Mouse (Mus musculus) limb, embryonic 10.5 days (tissue): Measurements from ENCODE around the gene Gm49333. TPM values are rescaled to one million over a fixed set of nuclear protein-coding genes. Genes with fewer than 3 reads are reported as not detected.
A peak's percentile ranks its signal among the peaks of the same experiment; 100 is the strongest.
"Not testable (repeated sequence)": the region's sequence is repeated elsewhere in the genome, so short reads cannot be mapped to it uniquely, and the experiment has no call there.

Experiments
- DNase-seq: peaks from one replicate; pipeline ENCODE4 v3.0.0-alpha.2; 2017; ENCODE audit warnings: low spot score
- H3K27ac ChIP-seq: fragments of 300-500 bp; sonication (generic); 2 replicates; pipeline ENCODE4 v1.5.1; 2016; ENCODE audit warnings: mild to moderate bottlenecking
- H3K27me3 ChIP-seq: fragments of 300-500 bp; sonication (generic); 2 replicates; pipeline ENCODE4 v1.6.1; 2016; ENCODE audit warnings: low read depth, mild to moderate bottlenecking; ENCODE audit not compliant: poor library complexity, severe bottlenecking
- H3K36me3 ChIP-seq: fragments of 300-500 bp; sonication (generic); 2 replicates; pipeline ENCODE4 v1.6.1; 2016; ENCODE audit warnings: mild to moderate bottlenecking, moderate library complexity
- H3K4me1 ChIP-seq: fragments of 300-500 bp; sonication (generic); 2 replicates; pipeline ENCODE4 v1.6.1; 2016
- H3K4me3 ChIP-seq: fragments of 300-500 bp; sonication (generic); 2 replicates; pipeline ENCODE4 v1.5.1; 2016; ENCODE audit warnings: mild to moderate bottlenecking, moderate library complexity
- H3K9me3 ChIP-seq: fragments of 300-500 bp; sonication (generic); replicated peaks from 2 replicates; pipeline ENCODE4 v1.6.1; 2016; ENCODE audit warnings: mild to moderate bottlenecking
- WGBS: fragments of 180-500 bp; shearing (Covaris S2); methylation state at CpG from one replicate; pipeline ENCODE4 v1.1.7; 2016; 5-methylcytosine and 5-hydroxymethylcytosine counted together
- polyA plus RNA-seq: library from polyadenylated mRNA; unstranded; fragments of >200 nt; fragmentation: Nextera tagmentation; extraction: Ambion mirVana; gene quantifications from 2 replicates; pipeline ENCODE4 v1.2.1, GENCODE M21; 2016

Gm49333 gene
- polyA plus RNA-seq, 1 experiment from 2014 or later: not detected

- H3K27ac ChIP-seq: no peak overlapping the region
- no peaks in the 10 kb centered on the region for H3K4me1 ChIP-seq
- H3K27me3 ChIP-seq: no peaks in the 10 kb centered on the region
- no peak overlapping the region for H3K4me3 ChIP-seq
- peak; percentile 76 for DNase-seq
- no peaks in the 10 kb centered on the region for H3K36me3 ChIP-seq
- H3K9me3 ChIP-seq: no peaks in the 10 kb centered on the region
- 3% methylated on average over 8 of the region's 8 CpGs for WGBS
Observed at GRCm38 (mm10) chr16:20642161-20642560, 30.8 kb downstream of the Gm49333 start.

- no peaks in the 10 kb centered on the region for H3K36me3 ChIP-seq
- H3K9me3 ChIP-seq: no peaks in the 10 kb centered on the region
- 87% methylated on average over 7 of the region's 7 CpGs for WGBS
- no peak for DNase-seq
- H3K4me3 ChIP-seq: no peak overlapping the region
- H3K27me3 ChIP-seq: no peaks in the 10 kb centered on the region
- no peak overlapping the region for H3K27ac ChIP-seq
- no peaks in the 10 kb centered on the region for H3K4me1 ChIP-seq
Observed at GRCm38 (mm10) chr16:20643911-20644310, 32.5 kb downstream of the Gm49333 start.

- Histone ChIP-seq H3K9me3 (no peaks in the 10 kb centered on the region), H3K4me1 (peaks cover 16% of the 10 kb centered on the region), H3K4me3 (peak within 1 kb of the TSS; percentile 78), H3K27me3 (no peaks in the 10 kb centered on the region), H3K36me3 (peaks cover 33% of the 10 kb centered on the region), H3K27ac (peak within 1 kb of the TSS; percentile 84)
- WGBS: 2% methylated on average over 46 of the region's 46 CpGs
- DNase-seq: peak; percentile 99
Observed at GRCm38 (mm10) chr16:20651076-20651946, 39.9 kb downstream of the Gm49333 start, which contains the start of gene Psmd2. TSS of gene Psmd2 (plus strand) at chr16:20651652.

DNA sequence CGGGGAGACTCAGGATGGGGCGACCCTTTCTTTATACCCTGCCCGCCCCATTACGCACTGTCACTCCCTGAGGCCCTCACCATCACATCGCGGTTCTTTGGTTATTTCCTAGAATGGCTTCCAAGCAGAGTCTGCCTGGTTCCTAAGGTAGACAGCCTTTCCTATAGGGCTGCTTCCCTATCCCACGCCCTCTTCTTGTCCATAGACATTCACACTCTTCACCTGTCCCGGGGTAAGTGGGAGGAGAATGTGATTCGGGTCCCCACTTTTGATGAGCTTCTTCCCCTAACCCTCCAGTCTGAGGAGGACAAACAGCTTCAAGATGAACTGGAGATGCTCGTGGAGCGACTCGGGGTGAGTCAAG, 40.5 kb downstream of the Gm49333 start:
- 12% methylated on average over 12 of the region's 12 CpGs for WGBS

DNA sequence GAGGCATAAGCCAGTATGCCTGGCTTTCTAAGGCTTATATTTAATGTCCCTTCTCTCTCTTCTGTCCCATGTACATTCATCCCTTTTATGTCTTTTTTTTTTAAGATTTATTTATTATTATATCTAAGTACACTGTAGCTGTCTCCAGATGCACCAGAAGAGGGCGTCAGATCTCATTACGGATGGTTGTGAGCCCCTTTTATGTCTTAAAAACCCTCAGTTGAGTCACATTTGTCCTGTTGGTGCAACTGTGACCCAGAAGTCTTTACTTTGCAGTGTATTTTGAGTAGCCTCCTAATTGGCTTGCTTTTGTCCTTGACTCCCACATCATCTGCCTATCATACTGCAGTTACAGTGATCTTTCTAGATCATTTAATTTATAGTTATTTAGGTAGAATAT, 41.9 kb downstream of the Gm49333 start:
- WGBS: 62% methylated on average over 2 of the region's 2 CpGs
- H3K36me3 ChIP-seq: peaks cover 54% of the 10 kb centered on the region
- H3K9me3 ChIP-seq: no peaks in the 10 kb centered on the region
- no peaks in the 10 kb centered on the region for H3K27me3 ChIP-seq
- peak overlapping the region; percentile 78; the same call in 1 of the 2 replicates for H3K4me3 ChIP-seq
- H3K4me1 ChIP-seq: peaks cover 16% of the 10 kb centered on the region
- no peak overlapping the region for H3K27ac ChIP-seq
- DNase-seq: no peak

More for the DNA sequence above, 40.5 kb downstream of the Gm49333 start:
- Histone ChIP-seq H3K27ac (peak overlapping the region; percentile 84), H3K4me3 (peak overlapping the region; percentile 78), H3K4me1 (peaks cover 16% of the 10 kb centered on the region), H3K36me3 (peaks cover 40% of the 10 kb centered on the region), H3K27me3 (no peaks in the 10 kb centered on the region), H3K9me3 (no peaks in the 10 kb centered on the region)
- no peak for DNase-seq

DNA sequence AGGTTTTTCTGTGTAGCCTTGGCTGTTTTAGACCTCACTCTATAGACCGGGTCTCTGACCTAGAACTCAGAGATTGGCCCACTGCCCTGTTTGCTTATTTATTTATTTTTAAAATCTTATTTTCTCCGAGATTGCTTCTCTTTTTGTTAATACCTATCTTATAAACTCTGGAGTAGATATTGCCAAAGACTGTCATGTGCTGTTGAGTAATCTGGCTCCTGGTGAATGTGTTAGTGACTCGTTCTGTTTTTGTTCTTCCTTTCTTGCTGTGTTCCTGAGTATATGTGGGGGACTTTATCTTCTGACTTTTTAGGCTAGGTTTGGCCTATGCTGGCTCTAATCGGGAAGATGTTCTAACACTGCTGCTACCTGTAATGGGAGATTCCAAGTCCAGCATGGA, 46.3 kb downstream of the Gm49333 start:
- no peak for DNase-seq
- H3K36me3 ChIP-seq: peaks cover 97% of the 10 kb centered on the region
- H3K9me3 ChIP-seq: no peaks in the 10 kb centered on the region
- H3K27me3 ChIP-seq: no peaks in the 10 kb centered on the region
- H3K4me3 ChIP-seq: no peak overlapping the region
- 94% methylated on average over 4 of the region's 4 CpGs for WGBS
- H3K4me1 ChIP-seq: peaks cover 5% of the 10 kb centered on the region
- no peak overlapping the region for H3K27ac ChIP-seq

DNA sequence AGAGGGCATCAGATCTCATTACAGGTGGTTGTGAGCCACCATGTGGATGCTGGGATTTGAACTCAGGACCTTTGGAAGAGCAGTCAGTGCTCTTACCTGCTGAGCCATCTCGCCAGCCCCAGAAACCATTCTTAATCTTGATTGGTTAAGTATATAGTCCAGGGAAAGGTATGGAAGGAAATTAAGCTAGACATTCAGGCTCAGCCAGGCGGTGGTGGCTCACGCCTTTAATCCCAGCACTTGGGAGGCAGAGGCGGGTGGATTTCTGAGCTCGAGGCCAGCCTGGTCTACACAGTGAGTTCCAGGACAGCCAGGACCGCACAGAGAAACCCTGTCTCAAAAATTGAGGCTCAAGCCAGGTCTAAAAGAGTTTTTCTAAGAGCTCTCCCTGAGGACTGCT, 56.6 kb downstream of the Gm49333 start, which contains the start of gene Eif4g1:
Gene Eif4g1, plus strand, starts transcription at position 301 of the 400 bp plus-strand sequence.
- peaks cover 29% of the 10 kb centered on the region for H3K36me3 ChIP-seq
- not testable (repeated sequence) for DNase-seq, H3K27me3 ChIP-seq, H3K27ac ChIP-seq, H3K4me3 ChIP-seq, H3K9me3 ChIP-seq, H3K4me1 ChIP-seq
- WGBS: 92% methylated on average over 5 of the region's 6 CpGs

- Histone ChIP-seq H3K27me3 (no peaks in the 10 kb centered on the region), H3K27ac (no peak overlapping the region), H3K4me1 (peaks cover 24% of the 10 kb centered on the region), H3K36me3 (peaks cover 22% of the 10 kb centered on the region), H3K4me3 (no peak overlapping the region), H3K9me3 (no peaks in the 10 kb centered on the region)
- 94% methylated on average over 3 of the region's 3 CpGs for WGBS
- DNase-seq: no peak
Observed at GRCm38 (mm10) chr16:20670291-20670690, 58.9 kb downstream of the Gm49333 start.

DNA sequence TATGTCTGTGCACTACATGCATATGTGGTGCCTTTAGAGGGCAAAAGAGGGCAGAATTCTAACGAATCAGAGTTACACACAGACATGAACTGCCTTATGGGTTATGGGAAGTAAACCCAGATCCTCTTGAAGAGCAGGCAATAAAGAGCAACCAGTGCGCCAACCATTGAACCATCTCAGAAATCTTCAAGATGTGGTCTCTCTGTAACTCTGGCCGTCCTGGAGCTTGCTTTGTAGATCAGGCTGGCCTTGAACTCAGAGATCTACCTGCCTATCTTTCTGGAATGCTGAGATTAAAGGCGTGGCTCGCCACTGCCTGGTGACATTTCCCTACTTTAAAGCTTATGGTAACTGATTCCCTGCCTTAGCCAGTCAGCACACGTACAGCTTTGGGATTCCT, 60.5 kb downstream of the Gm49333 start:
- Histone ChIP-seq H3K27ac (peak overlapping the region; percentile 98), H3K4me1 (peaks cover 24% of the 10 kb centered on the region), H3K27me3 (no peaks in the 10 kb centered on the region), H3K9me3 (no peaks in the 10 kb centered on the region), H3K36me3 (peaks cover 32% of the 10 kb centered on the region), H3K4me3 (peak overlapping the region; percentile 99)
- 28% methylated on average over 6 of the region's 6 CpGs for WGBS
- no peak for DNase-seq

DNA sequence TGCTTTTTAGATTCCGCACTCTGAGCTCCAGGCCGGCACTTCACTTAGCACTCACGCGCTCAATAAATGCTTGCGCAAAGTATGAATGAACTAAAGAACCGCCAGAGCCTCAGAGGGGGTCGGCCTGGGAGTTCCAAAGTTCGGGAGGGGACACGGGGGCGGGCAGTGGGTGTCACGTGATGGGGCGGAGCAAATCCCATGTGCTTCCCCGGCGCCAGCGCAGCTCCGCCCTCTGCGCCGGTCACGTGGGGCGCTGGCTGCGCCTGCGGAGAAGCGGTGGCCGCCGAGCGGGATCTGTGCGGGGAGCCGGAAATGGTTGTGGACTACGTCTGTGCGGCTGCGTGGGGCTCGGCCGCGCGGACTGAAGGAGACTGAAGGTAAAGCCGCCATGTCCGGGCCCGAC, 61.1 kb downstream of the Gm49333 start:
- Histone ChIP-seq H3K9me3 (no peaks in the 10 kb centered on the region), H3K27ac (peak overlapping the region; percentile 98), H3K4me1 (peaks cover 24% of the 10 kb centered on the region), H3K4me3 (peak overlapping the region; percentile 99), H3K36me3 (peaks cover 38% of the 10 kb centered on the region), H3K27me3 (no peaks in the 10 kb centered on the region)
- peak; percentile 97 for DNase-seq
- 1% methylated on average over 36 of the region's 38 CpGs for WGBS

DNA sequence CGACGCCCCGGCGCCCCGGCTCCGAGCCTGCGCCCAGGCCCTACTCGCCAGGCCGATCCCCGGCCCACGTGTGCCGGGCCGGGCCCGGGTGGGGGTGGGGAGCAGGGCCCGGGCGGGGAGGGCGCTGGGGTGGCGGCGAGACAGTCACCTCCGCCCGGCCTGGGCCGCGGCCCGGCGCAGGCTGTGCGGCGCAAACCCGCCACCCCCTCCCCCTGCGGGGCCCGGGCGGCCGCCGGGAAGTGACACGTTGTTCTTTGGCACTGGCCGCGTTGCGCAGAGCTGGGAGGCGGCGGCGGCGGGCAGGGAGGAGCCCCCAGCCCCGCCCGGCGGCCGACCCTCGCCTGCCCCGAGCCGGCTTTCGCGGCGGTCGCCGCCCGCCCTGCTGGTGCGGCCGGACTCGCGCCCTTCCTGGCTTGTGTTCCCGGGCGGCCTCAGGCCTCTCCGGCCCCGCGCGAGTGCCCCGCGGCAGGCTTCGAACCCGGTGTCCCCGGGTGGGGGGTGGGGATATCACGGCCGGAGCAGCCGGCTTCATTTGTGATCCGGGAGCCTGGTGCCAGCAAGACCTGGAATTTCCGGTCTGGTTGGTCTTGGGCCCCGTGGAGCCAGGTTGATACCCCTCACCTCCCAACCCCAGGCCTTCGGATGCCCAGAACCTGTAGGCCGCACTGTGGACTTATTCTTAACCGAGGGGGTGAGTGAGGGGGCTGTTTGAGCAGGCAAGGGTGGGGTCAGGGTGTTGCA, 61.7 kb downstream of the Gm49333 start:
- DNase-seq: no peak
- H3K27me3 ChIP-seq: no peaks in the 10 kb centered on the region
- WGBS: under 1% methylated on average over 63 of the region's 78 CpGs

GRCm38 (mm10) chr16:20673706-20674303, 62.4 kb downstream of the Gm49333 start:
- H3K9me3 ChIP-seq: no peaks in the 10 kb centered on the region
- peaks cover 24% of the 10 kb centered on the region for H3K4me1 ChIP-seq
- peak; percentile 44 for DNase-seq
- H3K27me3 ChIP-seq: no peaks in the 10 kb centered on the region
- peaks cover 51% of the 10 kb centered on the region for H3K36me3 ChIP-seq
- WGBS: 20% methylated on average over 14 of the region's 14 CpGs
- peak overlapping the region; percentile 98 for H3K27ac ChIP-seq
- H3K4me3 ChIP-seq: peak overlapping the region; percentile 99

More for the DNA sequence above, 61.7 kb downstream of the Gm49333 start:
- Histone ChIP-seq H3K27ac (peak overlapping the region; percentile 98), H3K4me1 (peaks cover 24% of the 10 kb centered on the region), H3K9me3 (no peaks in the 10 kb centered on the region), H3K36me3 (peaks cover 44% of the 10 kb centered on the region), H3K4me3 (peak overlapping the region; percentile 99)
